Mouse (Mus musculus) gonadal fat pad, adult 2 months (tissue): ENCODE data around the gene Smco2. TPM values are rescaled to one million over a fixed set of nuclear protein-coding genes. Genes with fewer than 3 reads are reported as not detected.
"Not testable (repeated sequence)": the region's sequence is repeated elsewhere in the genome, so short reads cannot be mapped to it uniquely, and the experiment has no call there.

ENCODE experiments used
- DNase-seq: peaks from one replicate; pipeline ENCODE4 v3.0.0-alpha.2; 2012; ENCODE audit warnings: low read depth
- polyA plus RNA-seq: library from polyadenylated mRNA; depleted of rRNA; stranded (reverse); fragments of >200 nt; gene quantifications from 2 replicates; pipeline ENCODE4 v1.2.3, GENCODE M21; 2012

Gene Smco2
- polyA plus RNA-seq, 1 experiment = 0.32 TPM

GRCm38 (mm10) chr6:146857386-146857785 lies 7.5 kb downstream of the Smco2 start:
- no peak for DNase-seq

- DNase-seq = no peak
Observed at GRCm38 (mm10) chr6:146863154-146863553, 13.2 kb downstream of the Smco2 start.

- DNase-seq = not testable (repeated sequence)
Observed at GRCm38 (mm10) chr6:146864370-146864769, 14.5 kb downstream of the Smco2 start.

- no peak for DNase-seq
Observed at GRCm38 (mm10) chr6:146865701-146866100, 15.8 kb downstream of the Smco2 start.

- DNase-seq = no peak
Observed at GRCm38 (mm10) chr6:146871975-146872374, 22.1 kb downstream of the Smco2 start.

- DNase-seq = no peak
Observed at GRCm38 (mm10) chr6:146874415-146874814, 24.5 kb downstream of the Smco2 start.

GRCm38 (mm10) chr6:146876820-146877219 lies 26.9 kb downstream of the Smco2 start:
- DNase-seq = no peak

GRCm38 (mm10) chr6:146877425-146878045 lies 27.6 kb downstream of the Smco2 start:
- no peak for DNase-seq

- no peak for DNase-seq
Observed at GRCm38 (mm10) chr6:146878926-146879325, 29.0 kb downstream of the Smco2 start.

- DNase-seq = no peak
Observed at GRCm38 (mm10) chr6:146879856-146880255, 30.0 kb downstream of the Smco2 start.

GRCm38 (mm10) chr6:146880296-146880695 lies 30.4 kb downstream of the Smco2 start:
- DNase-seq = no peak

- no peak for DNase-seq
Observed at GRCm38 (mm10) chr6:146881896-146882770, 32.2 kb downstream of the Smco2 start.

GRCm38 (mm10) chr6:146883426-146883825 lies 33.5 kb downstream of the Smco2 start:
- no peak for DNase-seq

- DNase-seq = no peak
Observed at GRCm38 (mm10) chr6:146884171-146884570, 34.3 kb downstream of the Smco2 start.

GRCm38 (mm10) chr6:146884851-146885250 lies 34.9 kb downstream of the Smco2 start:
- DNase-seq = no peak

GRCm38 (mm10) chr6:146887958-146888659 lies 38.2 kb downstream of the Smco2 start, which contains the start of gene Ppfibp1:
Gene Ppfibp1 (plus strand): TSS chr6:146888487.
- no peak for DNase-seq

GRCm38 (mm10) chr6:146888660-146889490 lies 39.0 kb downstream of the Smco2 start:
- DNase-seq = no peak

- no peak for DNase-seq
Observed at GRCm38 (mm10) chr6:146890215-146890614, 40.3 kb downstream of the Smco2 start.

- no peak for DNase-seq
Observed at GRCm38 (mm10) chr6:146890633-146891032, 40.7 kb downstream of the Smco2 start.

- no peak for DNase-seq
Observed at GRCm38 (mm10) chr6:146893890-146894289, 44.0 kb downstream of the Smco2 start.

- no peak for DNase-seq
Observed at GRCm38 (mm10) chr6:146898709-146899108, 48.8 kb downstream of the Smco2 start.
